Mouse (Mus musculus) telencephalon, adult 2 months (tissue): ENCODE measurements around the gene Cryzl2.

Source experiments
- DNase-seq: peaks from one replicate; pipeline ENCODE4 v3.0.0-alpha.2; 2011; ENCODE audit warnings: low read depth, low spot score

Gene Cryzl2

GRCm38 (mm10) chr1:157458421-157459208, at the start of gene Cryzl2:
TSS of gene Cryzl2 (plus strand) at chr1:157458577.
- DNase-seq, result no peak

- no peak for DNase-seq
These were observed 48.7 kb upstream of the Cryzl2 start for GRCm38 (mm10) chr1:157409648-157410047.

DNA sequence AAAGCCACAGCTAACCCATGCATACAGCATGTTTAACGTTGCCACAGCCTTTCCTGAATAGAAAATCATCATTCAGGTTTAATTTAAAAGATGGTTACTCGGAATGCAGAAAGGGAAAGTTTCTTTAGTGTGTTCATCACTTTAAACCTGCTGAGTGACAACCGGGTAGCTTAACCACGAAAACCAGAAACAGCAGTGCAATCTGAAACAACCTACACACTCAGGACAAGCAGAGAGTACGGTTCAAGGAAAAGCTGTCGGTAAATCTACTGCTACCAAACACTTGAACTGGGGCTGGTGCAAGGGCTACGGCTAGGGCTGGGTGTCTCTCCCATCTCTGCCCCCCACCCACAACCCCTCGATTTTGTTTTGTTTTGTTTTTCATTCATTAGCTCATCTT, 47.4 kb upstream of the Cryzl2 start:
- no peak for DNase-seq

DNA sequence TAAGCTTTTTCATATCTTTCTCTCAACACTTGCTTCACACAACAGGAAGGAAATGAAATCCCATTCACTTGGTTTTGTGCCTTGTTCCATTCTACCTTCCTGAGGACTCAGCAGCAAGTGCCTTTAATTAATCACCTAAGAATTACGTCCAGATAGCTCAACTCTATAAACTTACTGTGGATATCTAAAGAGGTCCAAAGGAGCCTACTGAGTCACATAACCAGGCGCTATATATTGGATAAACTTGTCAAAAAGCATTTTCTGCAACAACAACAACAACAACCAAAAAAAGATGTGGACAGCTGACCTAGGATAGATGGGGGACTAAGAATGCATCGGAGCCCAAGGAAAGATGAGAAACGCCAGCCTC, 47.1 kb upstream of the Cryzl2 start:
- DNase-seq, result no peak

- DNase-seq, result no peak
These were observed 46.5 kb upstream of the Cryzl2 start for GRCm38 (mm10) chr1:157411711-157412380.

DNA sequence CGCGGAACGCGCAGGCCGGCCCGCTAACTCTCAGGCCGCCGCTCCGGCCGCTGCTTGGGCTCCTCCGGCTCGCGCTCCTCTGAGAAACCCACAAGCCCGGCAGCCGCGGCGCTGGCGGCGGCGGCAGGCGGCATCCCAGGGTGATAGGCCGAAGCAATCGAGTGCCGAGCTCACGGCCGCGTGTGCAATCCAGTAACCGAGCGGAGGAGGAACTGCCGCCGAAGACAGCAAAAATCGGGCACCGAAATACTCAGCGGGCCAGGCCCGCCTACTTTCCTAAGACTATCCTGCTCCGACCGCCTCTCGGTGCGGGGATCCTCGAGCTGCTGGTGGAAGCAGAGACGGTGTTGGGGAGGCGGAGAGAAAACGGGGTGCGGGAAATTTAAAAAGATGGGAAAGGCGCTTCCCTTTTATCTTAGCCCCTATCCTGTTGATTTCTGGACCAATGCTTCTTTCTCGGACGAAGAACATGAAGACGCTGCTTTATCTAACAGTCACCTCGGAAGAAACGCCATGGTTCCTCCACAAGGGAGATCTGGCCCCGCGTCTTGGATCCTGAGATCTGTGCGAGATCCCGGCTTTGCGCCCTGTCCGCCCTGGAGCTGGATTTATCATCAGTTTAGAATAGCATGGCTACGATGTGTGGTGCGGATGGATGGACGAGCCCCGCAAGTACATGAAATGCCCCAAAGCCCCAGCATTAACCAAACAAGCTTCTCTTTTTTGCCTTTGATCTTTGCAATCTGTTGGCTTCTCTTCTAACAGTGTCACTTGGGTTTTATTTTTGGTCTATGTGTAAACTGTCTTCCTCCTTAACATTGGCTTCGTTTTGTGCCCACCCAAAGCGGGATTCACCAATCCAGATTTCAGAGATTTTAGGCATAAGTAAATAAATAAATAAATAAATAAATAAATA, 45.7 kb upstream of the Cryzl2 start, which contains the start of gene Rasal2:
Gene Rasal2 (minus strand): TSS at position 142 of the 916 bp plus-strand sequence.
- DNase-seq, result peak; percentile 98

- DNase-seq, result no peak
These were observed 42.6 kb upstream of the Cryzl2 start for GRCm38 (mm10) chr1:157415771-157416170.

- no peak for DNase-seq
These were observed 41.7 kb upstream of the Cryzl2 start for GRCm38 (mm10) chr1:157416628-157417027.

GRCm38 (mm10) chr1:157417414-157417813, 41.0 kb upstream of the Cryzl2 start:
- no peak for DNase-seq

DNA sequence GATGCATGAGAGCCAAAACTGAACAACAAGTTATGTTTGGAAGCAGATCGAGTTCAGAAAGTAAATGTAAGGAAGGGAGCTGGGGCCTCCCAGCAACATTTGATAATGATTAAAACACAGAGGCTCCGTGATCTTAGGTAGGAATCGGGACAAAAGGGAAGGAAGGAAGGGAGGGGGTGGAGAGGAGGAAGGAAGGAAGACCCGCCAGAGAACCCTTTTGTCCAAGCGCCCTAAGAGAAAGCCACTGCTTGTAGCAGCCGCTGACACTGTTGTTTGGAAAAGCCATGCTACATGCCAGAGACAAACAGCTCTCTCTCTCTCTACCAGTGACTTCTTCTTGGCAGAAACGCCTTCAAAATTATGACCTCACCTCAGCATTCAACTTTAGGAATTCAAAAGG, 40.5 kb upstream of the Cryzl2 start:
- DNase-seq, result no peak

DNA sequence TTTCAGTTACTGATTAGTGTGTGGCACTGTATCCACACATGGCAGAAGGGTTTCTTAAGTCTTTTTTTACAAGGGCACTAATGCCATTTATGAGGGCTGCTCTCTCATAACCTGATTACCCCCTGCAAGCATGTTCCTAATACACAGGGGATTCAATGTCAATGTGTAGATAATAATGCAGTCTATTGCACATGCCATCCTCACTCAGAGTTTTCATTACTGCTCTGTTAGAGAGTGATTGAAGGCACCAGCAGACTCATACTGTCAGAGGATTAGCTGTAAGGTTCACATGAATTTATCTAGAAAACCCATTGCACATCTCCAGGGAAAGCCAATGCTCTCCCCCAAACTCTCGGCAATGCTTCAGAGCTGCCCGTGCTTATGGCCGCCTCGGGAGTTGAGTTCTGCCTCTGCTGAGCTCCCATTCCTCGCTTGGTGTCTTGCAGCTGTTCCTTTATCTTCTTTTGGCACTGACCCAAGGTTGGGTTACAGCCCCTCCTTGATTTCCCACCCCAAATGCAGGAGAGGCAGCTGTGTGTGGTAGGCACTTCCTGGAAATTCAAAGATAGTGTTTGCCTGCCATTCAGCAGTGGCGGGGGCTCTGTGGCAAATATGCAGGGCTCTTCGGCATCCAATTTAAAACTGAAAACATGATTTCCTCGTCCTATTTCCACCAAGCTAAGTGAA, 32.5 kb upstream of the Cryzl2 start:
- no peak for DNase-seq

DNA sequence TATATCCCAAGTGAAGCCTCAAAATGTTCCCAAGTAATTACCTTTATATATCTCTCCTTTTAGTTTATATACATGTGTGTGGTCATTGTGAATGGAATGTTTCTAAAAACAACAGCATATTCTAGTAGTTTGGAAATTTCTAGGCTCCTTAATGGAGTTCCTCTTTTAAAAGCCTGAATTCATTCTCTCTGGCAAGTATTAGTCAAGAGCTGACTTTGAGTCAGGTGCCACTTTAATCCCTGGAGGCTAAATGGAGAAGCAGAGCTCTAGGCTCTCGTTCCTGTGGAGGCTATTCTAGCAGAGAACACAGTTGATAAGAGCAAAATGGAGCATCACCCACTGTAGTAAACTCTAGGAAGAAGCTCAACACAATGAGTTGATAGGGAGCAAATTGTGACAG, 31.4 kb upstream of the Cryzl2 start:
- no peak for DNase-seq

GRCm38 (mm10) chr1:157427604-157428003, 30.8 kb upstream of the Cryzl2 start:
- DNase-seq, result peak; percentile 80

GRCm38 (mm10) chr1:157428366-157428765, 30.0 kb upstream of the Cryzl2 start:
- no peak for DNase-seq

DNA sequence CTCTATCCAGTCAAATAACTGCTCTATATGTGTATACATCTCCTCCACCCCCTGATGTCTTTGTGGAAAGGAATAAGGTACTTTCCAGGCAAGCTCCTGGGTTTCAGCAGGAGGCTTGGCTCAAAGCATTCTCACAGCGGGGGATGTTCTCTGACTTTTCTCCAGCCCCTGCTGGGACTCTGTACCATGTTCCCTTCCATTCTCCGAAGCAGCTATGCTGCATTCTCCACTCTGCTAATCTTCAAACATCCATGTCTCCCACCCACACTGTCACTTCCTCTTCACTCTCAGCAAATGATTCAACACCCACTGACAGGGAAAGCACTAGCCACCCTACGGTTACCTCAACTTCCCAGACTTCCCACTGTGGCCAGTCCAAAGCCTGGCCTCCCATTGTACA, 25.1 kb upstream of the Cryzl2 start:
- peak; percentile 74 for DNase-seq

GRCm38 (mm10) chr1:157434404-157434803, 24.0 kb upstream of the Cryzl2 start:
- DNase-seq, result no peak

DNA sequence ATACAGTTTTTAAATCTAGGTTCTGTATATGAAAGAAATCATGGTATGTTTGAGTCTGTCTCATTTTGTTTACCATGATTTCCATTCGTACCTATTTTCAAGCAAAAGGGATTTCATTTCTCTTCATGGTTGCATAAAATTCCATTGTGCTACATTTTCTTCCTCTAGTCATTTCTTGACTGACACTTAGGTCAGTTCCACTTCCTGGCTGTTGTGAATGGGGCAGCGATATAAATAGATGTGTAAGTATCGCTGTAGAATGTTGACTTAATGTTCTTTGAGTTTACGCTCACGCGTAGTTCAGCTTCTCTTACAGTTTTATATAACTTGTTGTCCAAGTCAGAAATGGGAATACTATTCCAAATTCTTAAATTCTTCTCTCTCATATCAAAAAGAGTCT, 22.5 kb upstream of the Cryzl2 start:
- DNase-seq, result no peak

- no peak for DNase-seq
These were observed 20.1 kb upstream of the Cryzl2 start for GRCm38 (mm10) chr1:157438290-157438689.

DNA sequence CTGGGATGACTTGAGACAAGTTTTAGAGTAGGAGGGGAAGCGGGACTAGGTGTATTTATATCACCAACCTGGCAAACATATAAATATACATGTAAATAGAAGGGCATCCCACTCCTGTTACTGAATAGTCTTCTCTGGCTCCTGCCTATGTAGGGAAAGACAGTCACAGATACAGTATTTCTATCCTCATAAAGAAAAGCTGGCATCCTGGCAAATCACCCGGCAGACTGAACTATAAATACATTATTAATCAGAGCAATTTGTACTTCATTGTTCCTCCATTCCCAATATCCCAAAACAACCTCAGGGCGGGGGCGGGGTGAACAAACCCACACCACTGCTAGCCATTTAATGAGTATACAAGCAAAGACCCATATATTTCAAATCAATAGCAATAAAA, 19.3 kb upstream of the Cryzl2 start:
- no peak for DNase-seq

GRCm38 (mm10) chr1:157439973-157440641, 18.3 kb upstream of the Cryzl2 start:
- no peak for DNase-seq
